Mouse (Mus musculus) midbrain, embryonic 16.5 days (tissue): ENCODE measurements around the gene Arhgef10l. TPM values are rescaled to one million over a fixed set of nuclear protein-coding genes. Genes with fewer than 3 reads are reported as not detected.

ENCODE experiments used
- ATAC-seq: fragments of 200-750 bp; cut with Nextera tagmentation; 2 replicates; pipeline ENCODE4 v1.8.0; 2017; ENCODE audit warnings: moderate TSS enrichment
- H3K27ac ChIP-seq: fragments of 300-500 bp; sonication (generic); 2 replicates; pipeline ENCODE4 v1.5.1; 2014; ENCODE audit warnings: mild to moderate bottlenecking, low read length, mixed read lengths
- H3K27me3 ChIP-seq: fragments of 300-500 bp; sonication (generic); 2 replicates; pipeline ENCODE4 v1.6.1; 2014; ENCODE audit warnings: low read depth, low read length, mixed read lengths; ENCODE audit not compliant: control insufficient read depth, insufficient read depth
- H3K36me3 ChIP-seq: fragments of 300-500 bp; sonication (generic); 2 replicates; pipeline ENCODE4 v1.6.1; 2014; ENCODE audit warnings: mild to moderate bottlenecking, low read length, moderate library complexity, mixed read lengths; ENCODE audit not compliant: control insufficient read depth, insufficient read depth
- H3K4me1 ChIP-seq: fragments of 300-500 bp; sonication (generic); 2 replicates; pipeline ENCODE4 v1.6.1; 2014; ENCODE audit warnings: mild to moderate bottlenecking, low read length, mixed read lengths; ENCODE audit not compliant: control insufficient read depth, insufficient read depth
- H3K4me2 ChIP-seq: fragments of 300-500 bp; sonication (generic); 2 replicates; pipeline ENCODE4 v1.6.1; 2014; ENCODE audit warnings: mild to moderate bottlenecking, low read length, mixed read lengths
- H3K4me3 ChIP-seq: fragments of 300-500 bp; sonication (generic); 2 replicates; pipeline ENCODE4 v1.5.1; 2014; ENCODE audit warnings: low read depth, mild to moderate bottlenecking, low read length, moderate library complexity, mixed read lengths
- H3K9ac ChIP-seq: fragments of 300-500 bp; sonication (generic); 2 replicates; pipeline ENCODE4 v1.6.1; 2014; ENCODE audit warnings: low read depth, low read length, mixed read lengths
- H3K9me3 ChIP-seq: fragments of 300-500 bp; sonication (generic); replicated peaks from 2 replicates; pipeline ENCODE4 v1.6.1; 2014; ENCODE audit warnings: mild to moderate bottlenecking, low read length, mixed read lengths; ENCODE audit not compliant: control insufficient read depth, poor library complexity, severe bottlenecking
- WGBS: fragments of 180-500 bp; shearing (Covaris S2); extraction: QIAGEN DNeasy Blood & Tissue Kit; methylation state at CpG from one replicate; pipeline ENCODE4 v1.1.7; 2014; 5-methylcytosine and 5-hydroxymethylcytosine counted together
- polyA plus RNA-seq: library from polyadenylated mRNA; unstranded; fragments of >200 nt; fragmentation: Nextera tagmentation; extraction: Ambion mirVana; gene quantifications from 2 replicates; pipeline ENCODE4 v1.2.1, GENCODE M21; 2015

Arhgef10l gene
- polyA plus RNA-seq, 1 experiment from 2014 or later = 24.5 TPM

- H3K4me2 ChIP-seq = no peak overlapping the region
- H3K27ac ChIP-seq = no peak overlapping the region
- no peaks in the 10 kb centered on the region for H3K27me3 ChIP-seq
- no peaks in the 10 kb centered on the region for H3K9me3 ChIP-seq
- no peak overlapping the region for H3K4me3 ChIP-seq
- H3K4me1 ChIP-seq = peaks cover 18% of the 10 kb centered on the region
- no peak overlapping the region for H3K9ac ChIP-seq
- H3K36me3 ChIP-seq = no peaks in the 10 kb centered on the region
- no peak for ATAC-seq
- WGBS = 49% methylated on average over 14 of the region's 14 CpGs
Observed at GRCm38 (mm10) chr4:140653835-140654583, 11.8 kb downstream of the Arhgef10l start.

- Histone ChIP-seq H3K36me3 (no peaks in the 10 kb centered on the region), H3K4me3 (no peak overlapping the region), H3K9me3 (no peaks in the 10 kb centered on the region), H3K4me1 (peaks cover 37% of the 10 kb centered on the region), H3K4me2 (peak overlapping the region; percentile 57; the same call in 1 of the 2 replicates), H3K27me3 (no peaks in the 10 kb centered on the region), H3K9ac (peak overlapping the region; percentile 99), H3K27ac (peak overlapping the region; percentile 98)
- no peak for ATAC-seq
- 40% methylated on average over 1 of the region's 1 CpGs for WGBS
Observed at GRCm38 (mm10) chr4:140649731-140650130, 16.1 kb downstream of the Arhgef10l start.

GRCm38 (mm10) chr4:140649207-140649591, 16.6 kb downstream of the Arhgef10l start:
- Histone ChIP-seq H3K36me3 (no peaks in the 10 kb centered on the region), H3K4me1 (peaks cover 42% of the 10 kb centered on the region), H3K27ac (peak overlapping the region; percentile 98), H3K9ac (peak overlapping the region; percentile 99), H3K4me3 (peak overlapping the region; percentile 78), H3K4me2 (peak overlapping the region; percentile 57), H3K27me3 (no peaks in the 10 kb centered on the region), H3K9me3 (no peaks in the 10 kb centered on the region)
- 0 out of 2 replicates have a peak, but pooled peaks have one; percentile 4 for ATAC-seq
- WGBS = 6% methylated on average over 8 of the region's 9 CpGs

- Histone ChIP-seq H3K27me3 (no peaks in the 10 kb centered on the region), H3K4me3 (peak overlapping the region; percentile 78), H3K9me3 (no peaks in the 10 kb centered on the region), H3K4me2 (peak overlapping the region; percentile 57), H3K9ac (peak overlapping the region; percentile 99), H3K36me3 (no peaks in the 10 kb centered on the region), H3K4me1 (peaks cover 44% of the 10 kb centered on the region), H3K27ac (peak overlapping the region; percentile 98)
- peak; percentile 73 for ATAC-seq
- WGBS = under 1% methylated on average over 21 of the region's 50 CpGs
Observed at GRCm38 (mm10) chr4:140648443-140649206, 17.2 kb downstream of the Arhgef10l start.

GRCm38 (mm10) chr4:140647711-140648421, 17.9 kb downstream of the Arhgef10l start:
- H3K4me1 ChIP-seq = peaks cover 44% of the 10 kb centered on the region
- WGBS = 1% methylated on average over 12 of the region's 12 CpGs
- peak overlapping the region; percentile 99 for H3K9ac ChIP-seq
- H3K4me2 ChIP-seq = peak overlapping the region; percentile 57
- peak overlapping the region; percentile 98 for H3K27ac ChIP-seq
- H3K27me3 ChIP-seq = no peaks in the 10 kb centered on the region
- no peaks in the 10 kb centered on the region for H3K36me3 ChIP-seq
- peak; percentile 68 for ATAC-seq
- H3K9me3 ChIP-seq = no peaks in the 10 kb centered on the region
- peak overlapping the region; percentile 78 for H3K4me3 ChIP-seq

GRCm38 (mm10) chr4:140645638-140646037, 20.2 kb downstream of the Arhgef10l start:
- H3K27me3 ChIP-seq = no peaks in the 10 kb centered on the region
- 76% methylated on average over 3 of the region's 3 CpGs for WGBS
- H3K27ac ChIP-seq = no peak overlapping the region
- no peak overlapping the region for H3K4me3 ChIP-seq
- H3K36me3 ChIP-seq = no peaks in the 10 kb centered on the region
- H3K4me2 ChIP-seq = no peak overlapping the region
- no peaks in the 10 kb centered on the region for H3K9me3 ChIP-seq
- H3K9ac ChIP-seq = no peak overlapping the region
- H3K4me1 ChIP-seq = peaks cover 44% of the 10 kb centered on the region
- ATAC-seq = no peak

- no peaks in the 10 kb centered on the region for H3K9me3 ChIP-seq
- H3K4me1 ChIP-seq = peaks cover 43% of the 10 kb centered on the region
- no peaks in the 10 kb centered on the region for H3K36me3 ChIP-seq
- no peak overlapping the region for H3K4me3 ChIP-seq
- no peak for ATAC-seq
- H3K9ac ChIP-seq = no peak overlapping the region
- no peak overlapping the region for H3K27ac ChIP-seq
- WGBS = 18% methylated on average over 3 of the region's 3 CpGs
- H3K27me3 ChIP-seq = no peaks in the 10 kb centered on the region
- H3K4me2 ChIP-seq = peak overlapping the region; percentile 8
Observed at GRCm38 (mm10) chr4:140644701-140645100, 21.1 kb downstream of the Arhgef10l start.

- ATAC-seq = no peak
- H3K4me1 ChIP-seq = peaks cover 39% of the 10 kb centered on the region
- no peak overlapping the region for H3K4me3 ChIP-seq
- H3K9ac ChIP-seq = no peak overlapping the region
- H3K9me3 ChIP-seq = no peaks in the 10 kb centered on the region
- peak overlapping the region; percentile 8; the same call in 1 of the 2 replicates for H3K4me2 ChIP-seq
- H3K27ac ChIP-seq = no peak overlapping the region
- WGBS = 46% methylated on average over 6 of the region's 6 CpGs
- H3K27me3 ChIP-seq = no peaks in the 10 kb centered on the region
- no peaks in the 10 kb centered on the region for H3K36me3 ChIP-seq
Observed at GRCm38 (mm10) chr4:140644276-140644675, 21.5 kb downstream of the Arhgef10l start.
